Mouse (Mus musculus): Measurements from ENCODE around the gene Zfp820.
"Not testable (repeated sequence)": the region's sequence is repeated elsewhere in the genome, so short reads cannot be mapped to it uniquely, and the experiment has no call there.

The Zfp820 gene

GRCm38 (mm10) chr17:21845545-21846321, at the start of gene Zfp820:
Gene Zfp820 (minus strand): TSS chr17:21845772.
- DNase-seq (ENCODE audit: low read depth, low spot score): peak; percentile 85

GRCm38 (mm10) chr17:21871256-21871655, 25.7 kb upstream of the Zfp820 start:
- DNase-seq (ENCODE audit: low read depth, low spot score): no peak

GRCm38 (mm10) chr17:21846322-21846582, 680 bp upstream of the Zfp820 start:
- DNase-seq (ENCODE audit: low read depth, low spot score): not testable (repeated sequence)

GRCm38 (mm10) chr17:21838510-21838909, 7.1 kb downstream of the Zfp820 start:
- DNase-seq (ENCODE audit: low read depth, low spot score): no peak

- DNase-seq (ENCODE audit: low read depth, low spot score): not testable (repeated sequence)
These were observed 44.2 kb downstream of the Zfp820 start for GRCm38 (mm10) chr17:21801373-21801772.

GRCm38 (mm10) chr17:21792256-21792655, 53.3 kb downstream of the Zfp820 start:
- DNase-seq (ENCODE audit: low read depth, low spot score): peak; percentile 28

- no peak for DNase-seq (ENCODE audit: low read depth, low spot score)
These were observed 75.2 kb downstream of the Zfp820 start for GRCm38 (mm10) chr17:21770336-21770735.

Measured in WW6 (cell line).